In genomic region chr2:75556744-75557143, GRCm38 (mm10) we compare ENCODE assay signal across 19 mouse cellular contexts.
A peak's percentile ranks its signal among the peaks of the same experiment; 100 is the strongest.
DNase-seq lines count a peak whose midpoint lies in the region; ATAC-seq and TF ChIP-seq lines count a peak whose summit lies in the region.
"Had no signal": no experiment of that assay in that cellular context is flagged by ENCODE, and none has a peak within 500 bp of the region (broad histone marks: within the 10 kb centered on the region; RNA-seq: fewer than 3 reads in every experiment).

No protein-coding gene starts in this region.

- DNase-seq in heart, adult 11 months, result peak; percentile 71
- no peak for DNase-seq in heart, adult 18-20 months
- DNase-seq in midbrain, embryonic 11.5 days (ENCODE audit: low spot score, missing footprints), result peak; percentile 75
- DNase-seq in midbrain, embryonic 14.5 days, result no peak
- peak; percentile 14 for DNase-seq in embryo, embryonic 11 days
- no peak for DNase-seq in stomach, postnatal 0 days (ENCODE audit: low spot score)
- DNase-seq: cerebellum, adult 2 months; gastrocnemius, postnatal 36 days; heart, postnatal 36 days; kidney, adult 8-10 months; kidney, postnatal 36 days; liver; liver, postnatal 0 days; right cerebral cortex, postnatal 4 days had no signal

- H3K4me1 ChIP-seq in midbrain, embryonic 11.5 days (ENCODE audit: control insufficient read depth, insufficient read depth, low read length), result no peaks in the 10 kb centered on the region
- no peaks in the 10 kb centered on the region; the same call in 1 of the 2 replicates for H3K4me1 ChIP-seq in midbrain, embryonic 14.5 days (ENCODE audit: control insufficient read depth, insufficient read depth, low read length)
- no peaks in the 10 kb centered on the region for H3K4me1 ChIP-seq in stomach, postnatal 0 days (replicated peaks; ENCODE audit: control insufficient read depth, insufficient read depth)
- peaks cover 4% of the 10 kb centered on the region; the same call in 1 of the 2 replicates for H3K4me1 ChIP-seq in midbrain, embryonic 13.5 days (replicated peaks)
- H3K4me1 ChIP-seq: megakaryocyte, embryonic 14.5 days had no signal

- 0 out of 2 replicates have a peak, but pooled peaks have one; percentile 5 for TF ChIP-seq CTCF in stomach, postnatal 0 days (IDR thresholded peaks at IDR 0.05; ENCODE audit: low read depth)

- H3K4me2 ChIP-seq in midbrain, embryonic 11.5 days, result no peak overlapping the region
- H3K4me2 ChIP-seq in midbrain, embryonic 14.5 days (ENCODE audit: low read length), result no peak overlapping the region
- H3K4me2 ChIP-seq in stomach, postnatal 0 days (replicated peaks; ENCODE audit: low read depth), result no peak overlapping the region
- no peak overlapping the region for H3K4me2 ChIP-seq in midbrain, embryonic 13.5 days (replicated peaks)
- H3K4me2 ChIP-seq: forebrain, embryonic 12.5 days; heart, embryonic 11.5 days; neural tube, embryonic 13.5 days had no signal

- H3K27me3 ChIP-seq in midbrain, embryonic 11.5 days (ENCODE audit: control insufficient read depth, insufficient read depth, low read length), result no peaks in the 10 kb centered on the region
- no peaks in the 10 kb centered on the region for H3K27me3 ChIP-seq in midbrain, embryonic 14.5 days (ENCODE audit: control insufficient read depth, insufficient read depth, low read length)
- H3K27me3 ChIP-seq in stomach, postnatal 0 days (ENCODE audit: control insufficient read depth, insufficient read depth, low read length), result no peaks in the 10 kb centered on the region
- H3K27me3 ChIP-seq in midbrain, embryonic 13.5 days, result no peaks in the 10 kb centered on the region
- H3K27me3 ChIP-seq: forebrain, embryonic 12.5 days; neural tube, embryonic 13.5 days had no signal

- no peak for TF ChIP-seq EP300 in stomach, postnatal 0 days (optimal IDR thresholded peaks at IDR 0.05)

- no peak overlapping the region for H3K9ac ChIP-seq in midbrain, embryonic 11.5 days (ENCODE audit: low read length)
- H3K9ac ChIP-seq in midbrain, embryonic 14.5 days (replicated peaks; ENCODE audit: low read length), result no peak overlapping the region
- H3K9ac ChIP-seq in stomach, postnatal 0 days (ENCODE audit: low read length), result no peak overlapping the region
- H3K9ac ChIP-seq in midbrain, embryonic 13.5 days (replicated peaks), result no peak overlapping the region
- H3K9ac ChIP-seq: forebrain, embryonic 12.5 days; liver, postnatal 0 days; neural tube, embryonic 13.5 days had no signal

- WGBS in midbrain, embryonic 11.5 days, result 74% methylated on average over 7 of the region's 7 CpGs
- 73% methylated on average over 7 of the region's 7 CpGs for WGBS in midbrain, embryonic 14.5 days
- WGBS in stomach, postnatal 0 days, result 58% methylated on average over 7 of the region's 7 CpGs
- 64% methylated on average over 7 of the region's 7 CpGs for WGBS in midbrain, embryonic 13.5 days

- H3K4me3 ChIP-seq in midbrain, embryonic 11.5 days (ENCODE audit: low read depth, low read length), result no peak overlapping the region
- no peak overlapping the region for H3K4me3 ChIP-seq in midbrain, embryonic 14.5 days (replicated peaks; ENCODE audit: low read depth, low read length)
- no peak overlapping the region for H3K4me3 ChIP-seq in stomach, postnatal 0 days (ENCODE audit: low read depth, low read length)
- no peak overlapping the region for H3K4me3 ChIP-seq in midbrain, embryonic 13.5 days (replicated peaks)
- H3K4me3 ChIP-seq: forebrain, embryonic 12.5 days; megakaryocyte, embryonic 14.5 days; neural tube, embryonic 13.5 days had no signal

- no peak overlapping the region for H3K27ac ChIP-seq in midbrain, embryonic 11.5 days (ENCODE audit: low read depth, low read length)
- H3K27ac ChIP-seq in midbrain, embryonic 14.5 days (replicated peaks; ENCODE audit: low read depth, low read length), result no peak overlapping the region
- H3K27ac ChIP-seq in stomach, postnatal 0 days (replicated peaks), result no peak overlapping the region
- H3K27ac ChIP-seq in midbrain, embryonic 13.5 days, result no peak overlapping the region
- H3K27ac ChIP-seq: forebrain, embryonic 12.5 days; neural tube, embryonic 13.5 days had no signal

- no peak for ATAC-seq in midbrain, embryonic 11.5 days (ENCODE audit: low FRiP score)
- ATAC-seq in midbrain, embryonic 14.5 days (ENCODE audit: low FRiP score, low TSS enrichment), result no peak
- ATAC-seq in stomach, postnatal 0 days (ENCODE audit: low FRiP score, low TSS enrichment), result no peak
- ATAC-seq in midbrain, embryonic 13.5 days, result no peak
- ATAC-seq: liver, postnatal 0 days had no signal

- H3K9me3 ChIP-seq in midbrain, embryonic 11.5 days (ENCODE audit: control insufficient read depth, low read length), result no peaks in the 10 kb centered on the region
- no peaks in the 10 kb centered on the region for H3K9me3 ChIP-seq in midbrain, embryonic 14.5 days (ENCODE audit: control insufficient read depth, low read length)
- H3K9me3 ChIP-seq in stomach, postnatal 0 days (ENCODE audit: control insufficient read depth, low read length), result no peaks in the 10 kb centered on the region
- H3K9me3 ChIP-seq in midbrain, embryonic 13.5 days, result no peaks in the 10 kb centered on the region
- H3K9me3 ChIP-seq: forebrain, embryonic 12.5 days; megakaryocyte, embryonic 14.5 days; neural tube, embryonic 13.5 days had no signal

- H3K36me3 ChIP-seq in midbrain, embryonic 11.5 days (ENCODE audit: control insufficient read depth, insufficient read depth, low read length), result no peaks in the 10 kb centered on the region
- H3K36me3 ChIP-seq in midbrain, embryonic 14.5 days (ENCODE audit: control insufficient read depth, insufficient read depth, low read length), result no peaks in the 10 kb centered on the region
- no peaks in the 10 kb centered on the region for H3K36me3 ChIP-seq in stomach, postnatal 0 days (ENCODE audit: control insufficient read depth, insufficient read depth, low read length)
- H3K36me3 ChIP-seq in midbrain, embryonic 13.5 days, result no peaks in the 10 kb centered on the region
- H3K36me3 ChIP-seq: forebrain, embryonic 12.5 days; neural tube, embryonic 13.5 days had no signal

Comparison
In these comparisons a context has a peak if more than half of its experiments do, and no peak if none do; other contexts are left out.
1. DNase-seq: peak in heart, adult 11 months (single experiment), midbrain, embryonic 11.5 days (single experiment) and embryo, embryonic 11 days (single experiment); none in heart, adult 18-20 months (0 of 2), midbrain, embryonic 14.5 days (single experiment) and stomach, postnatal 0 days (single experiment).